Mouse (Mus musculus): ENCODE data around the gene Slc2a4. TPM values are rescaled to one million over a fixed set of nuclear protein-coding genes. Genes with fewer than 3 reads are reported as not detected.
A peak's percentile ranks its signal among the peaks of the same experiment; 100 is the strongest.
"Not testable (repeated sequence)": the region's sequence is repeated elsewhere in the genome, so short reads cannot be mapped to it uniquely, and the experiment has no call there.

The Slc2a4 gene
- polyA plus RNA-seq, 1 experiment from 2014 or later = 15.7 TPM

DNA sequence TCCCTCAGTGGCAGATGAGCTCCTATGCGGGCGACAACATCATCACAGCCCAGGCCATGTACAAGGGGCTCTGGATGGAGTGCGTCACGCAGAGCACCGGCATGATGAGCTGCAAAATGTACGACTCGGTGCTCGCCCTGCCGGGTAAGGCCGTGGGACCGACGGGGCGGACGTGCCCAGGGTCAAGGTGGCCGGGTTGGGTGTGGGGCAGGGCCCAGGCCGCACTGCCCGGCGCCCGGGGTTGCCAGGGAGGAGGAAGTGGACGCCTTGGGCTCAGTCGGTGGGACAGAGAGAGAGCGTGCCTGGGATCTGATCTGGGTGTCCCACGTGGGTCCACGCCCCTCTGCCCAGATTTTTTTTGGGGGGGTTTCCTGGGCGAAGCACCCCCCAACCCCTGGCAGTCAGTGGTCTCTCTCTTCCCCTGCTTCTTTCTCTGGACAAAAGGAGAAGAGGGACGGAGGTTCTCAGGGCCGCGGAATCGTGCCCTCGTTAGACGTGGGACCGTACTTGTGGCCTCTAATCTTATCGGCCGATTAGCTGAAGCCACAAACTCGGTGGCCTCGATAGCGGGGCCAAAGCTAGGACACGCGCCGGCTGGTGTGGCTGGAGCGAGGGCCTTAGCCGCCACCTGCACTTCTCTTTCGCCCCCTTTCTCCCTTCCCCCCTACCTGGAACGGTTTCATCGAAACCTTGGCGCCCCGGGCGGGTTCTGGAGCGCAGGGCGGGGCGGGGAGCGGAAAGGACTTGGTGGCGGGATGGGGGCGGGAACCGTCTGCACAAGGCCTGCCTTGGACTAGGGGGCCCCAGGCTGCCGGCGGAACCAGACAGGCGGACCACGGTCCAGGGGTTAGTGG, 18.2 kb upstream of the Slc2a4 start:
- Histone ChIP-seq H3K4me3 (peak overlapping the region; percentile 48), H3K36me3 (replicated peaks) (peaks cover 35% of the 10 kb centered on the region), H3K27ac (peak overlapping the region; percentile 74), H3K4me1 (peaks cover 21% of the 10 kb centered on the region), H3K9me3 (no peaks in the 10 kb centered on the region), H3K27me3 (ENCODE audit: poor library complexity, severe bottlenecking) (peaks cover 72% of the 10 kb centered on the region)
- WGBS = 2% methylated on average over 59 of the region's 59 CpGs
- peak; percentile 32 for DNase-seq (ENCODE audit: extremely low spot score, low spot score)

DNA sequence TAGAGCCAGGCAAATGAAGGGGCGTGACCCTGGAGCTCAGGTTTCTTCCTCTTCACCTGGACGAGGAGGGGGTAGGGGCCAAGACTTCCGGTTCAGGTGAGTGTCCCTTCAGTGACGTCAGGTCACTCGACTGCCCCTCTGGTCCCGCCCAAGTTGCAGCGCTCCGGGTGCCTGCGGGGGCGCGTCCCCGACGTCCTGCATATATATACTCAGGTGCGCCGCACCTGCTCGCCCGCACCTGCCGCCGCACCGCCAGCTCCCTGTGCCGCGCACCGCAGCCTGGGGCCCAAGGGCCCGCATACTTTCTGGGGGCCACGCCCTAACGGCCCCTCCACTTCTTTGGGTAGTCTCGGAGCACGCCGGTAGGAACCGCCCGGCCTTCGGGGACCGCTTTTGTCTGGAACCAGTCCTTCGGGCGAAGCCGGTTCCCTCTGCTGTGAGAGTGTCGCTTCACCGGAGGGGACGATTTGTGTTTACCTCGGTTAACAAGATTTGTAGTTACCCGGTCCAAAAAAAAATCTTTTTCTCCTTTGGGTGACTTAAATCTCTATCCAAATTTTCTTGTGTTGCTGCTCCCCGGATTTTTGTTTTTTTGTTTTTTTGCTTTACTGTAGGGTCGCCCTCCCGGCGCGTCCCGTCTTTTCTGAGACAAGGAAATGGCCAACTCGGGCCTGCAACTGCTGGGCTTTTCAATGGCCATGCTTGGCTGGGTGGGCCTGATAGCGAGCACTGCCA, 17.4 kb upstream of the Slc2a4 start:
- Histone ChIP-seq H3K9me3 (no peaks in the 10 kb centered on the region), H3K27me3 (ENCODE audit: poor library complexity, severe bottlenecking) (peaks cover 80% of the 10 kb centered on the region), H3K4me3 (peak overlapping the region; percentile 48), H3K36me3 (replicated peaks) (peaks cover 31% of the 10 kb centered on the region), H3K27ac (peak overlapping the region; percentile 74; the same call in 1 of the 2 replicates), H3K4me1 (peaks cover 21% of the 10 kb centered on the region)
- DNase-seq (ENCODE audit: extremely low spot score, low spot score) = no peak
- 2% methylated on average over 49 of the region's 49 CpGs for WGBS

DNA sequence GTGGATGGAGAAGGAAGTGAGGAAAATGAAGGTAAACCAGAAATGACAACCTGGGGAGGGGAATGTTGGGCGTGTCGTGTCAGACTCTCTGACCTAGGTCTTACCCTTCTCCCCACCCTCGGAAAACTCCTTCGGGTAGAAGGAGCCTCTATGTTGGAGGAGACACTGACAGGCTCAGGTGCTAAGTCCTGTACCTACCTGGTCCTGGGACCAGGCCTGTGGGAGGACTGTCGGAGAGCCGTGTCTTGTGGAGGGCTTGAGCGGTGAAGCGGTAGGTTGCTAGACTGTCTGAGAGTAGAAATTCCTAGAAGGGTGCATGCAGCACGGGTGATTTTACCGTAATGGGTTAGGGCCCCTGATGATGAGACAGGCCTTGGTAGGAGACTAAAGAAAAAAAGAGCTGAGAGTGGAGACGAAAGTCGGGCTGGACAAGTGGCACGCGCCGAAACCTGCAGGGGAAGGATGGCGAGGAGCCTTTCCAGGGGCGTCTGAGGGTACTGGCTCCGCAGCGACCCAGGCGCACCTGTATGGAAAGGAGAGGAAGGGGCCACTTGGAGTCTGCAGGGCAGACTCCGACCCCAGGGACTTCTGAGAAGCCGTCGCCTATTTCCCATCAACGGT, 16.8 kb upstream of the Slc2a4 start, which contains the start of gene Cldn7:
Gene Cldn7, plus strand, starts transcription at position 130 of the 621 bp plus-strand sequence.
- Histone ChIP-seq H3K27ac (no peak within 1 kb of the TSS), H3K4me1 (peaks cover 21% of the 10 kb centered on the region), H3K36me3 (replicated peaks) (peaks cover 24% of the 10 kb centered on the region), H3K4me3 (peak within 1 kb of the TSS; percentile 48), H3K27me3 (ENCODE audit: poor library complexity, severe bottlenecking) (peaks cover 80% of the 10 kb centered on the region), H3K9me3 (no peaks in the 10 kb centered on the region)
- WGBS = 8% methylated on average over 24 of the region's 24 CpGs
- no peak for DNase-seq (ENCODE audit: extremely low spot score, low spot score)

DNA sequence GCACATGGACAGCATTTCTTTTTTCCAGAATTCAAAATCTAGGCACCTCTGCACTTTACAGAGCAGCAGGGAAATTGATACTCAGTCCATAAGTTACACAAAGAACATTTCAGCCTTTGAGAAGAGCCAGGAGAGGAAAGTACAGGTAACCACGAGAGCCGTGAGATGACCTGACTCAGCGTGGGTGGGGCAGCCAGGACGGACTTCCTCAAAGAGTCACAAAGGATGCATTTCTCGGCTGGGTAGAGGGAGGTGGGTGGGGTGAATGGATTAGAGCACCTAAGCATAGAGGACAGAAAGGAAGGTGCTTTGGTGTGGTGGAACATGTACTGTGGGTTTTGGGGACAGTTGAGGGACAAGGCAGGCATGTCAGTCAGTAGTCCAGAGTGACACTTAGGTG, 13.9 kb upstream of the Slc2a4 start:
- Histone ChIP-seq H3K4me3 (no peak overlapping the region), H3K4me1 (peaks cover 19% of the 10 kb centered on the region), H3K27ac (no peak overlapping the region), H3K27me3 (ENCODE audit: poor library complexity, severe bottlenecking) (peaks cover 64% of the 10 kb centered on the region), H3K36me3 (replicated peaks) (no peaks in the 10 kb centered on the region), H3K9me3 (no peaks in the 10 kb centered on the region)
- DNase-seq (ENCODE audit: extremely low spot score, low spot score) = no peak
- WGBS = 56% methylated on average over 5 of the region's 5 CpGs

DNA sequence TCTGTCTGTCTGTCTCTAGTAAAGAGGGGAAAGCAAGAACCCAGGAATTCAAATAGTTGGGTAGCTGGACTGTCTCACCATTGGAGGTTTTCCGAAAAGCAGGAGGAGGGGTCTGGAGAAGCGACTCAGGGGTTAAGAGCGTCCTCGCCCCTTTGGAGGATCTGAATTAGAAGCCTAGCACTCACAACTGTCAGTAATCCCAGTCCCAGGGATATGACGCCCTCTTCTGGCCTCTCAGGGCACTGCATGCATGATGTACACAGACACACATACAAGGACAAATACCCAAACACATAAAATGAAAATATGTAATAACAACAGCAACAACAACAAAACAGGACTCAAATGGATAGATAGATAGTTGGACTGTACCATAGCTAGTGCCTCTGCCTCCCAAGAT, 12.6 kb upstream of the Slc2a4 start:
- Histone ChIP-seq H3K9me3 (no peaks in the 10 kb centered on the region), H3K27me3 (ENCODE audit: poor library complexity, severe bottlenecking) (peaks cover 52% of the 10 kb centered on the region), H3K4me3 (no peak overlapping the region; the same call in 1 of the 2 replicates), H3K4me1 (peaks cover 8% of the 10 kb centered on the region), H3K36me3 (replicated peaks) (no peaks in the 10 kb centered on the region), H3K27ac (no peak overlapping the region)
- WGBS = 26% methylated on average over 5 of the region's 5 CpGs
- no peak for DNase-seq (ENCODE audit: extremely low spot score, low spot score)

DNA sequence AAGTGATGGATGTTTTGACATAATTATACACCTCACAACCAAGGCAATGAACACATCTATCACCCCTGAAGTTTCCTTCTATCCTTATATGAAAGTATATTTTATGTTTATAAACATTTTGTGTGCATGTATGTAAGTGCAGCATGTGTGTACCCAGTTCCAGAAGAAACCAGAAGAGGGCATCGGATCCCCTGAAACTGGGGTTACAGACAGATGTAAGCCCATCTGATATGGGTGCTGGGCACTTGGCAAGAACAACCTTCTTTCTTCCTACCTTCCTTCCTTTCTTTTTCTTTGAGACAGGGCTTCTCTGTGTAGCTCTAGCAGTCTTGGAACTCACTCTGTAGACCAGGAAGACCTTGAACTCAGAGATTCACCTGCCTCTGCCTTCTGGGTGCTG, 8.2 kb upstream of the Slc2a4 start:
- 63% methylated on average over 1 of the region's 1 CpGs for WGBS
- H3K27me3 ChIP-seq (ENCODE audit: poor library complexity, severe bottlenecking) = 0 out of 2 replicates have a peak, but pooled peaks cover 13% of the 10 kb centered on the region
- no peak overlapping the region for H3K27ac ChIP-seq
- H3K9me3 ChIP-seq = no peaks in the 10 kb centered on the region
- no peaks in the 10 kb centered on the region for H3K36me3 ChIP-seq (replicated peaks)
- DNase-seq (ENCODE audit: extremely low spot score, low spot score) = no peak
- no peak overlapping the region for H3K4me3 ChIP-seq
- no peaks in the 10 kb centered on the region for H3K4me1 ChIP-seq

DNA sequence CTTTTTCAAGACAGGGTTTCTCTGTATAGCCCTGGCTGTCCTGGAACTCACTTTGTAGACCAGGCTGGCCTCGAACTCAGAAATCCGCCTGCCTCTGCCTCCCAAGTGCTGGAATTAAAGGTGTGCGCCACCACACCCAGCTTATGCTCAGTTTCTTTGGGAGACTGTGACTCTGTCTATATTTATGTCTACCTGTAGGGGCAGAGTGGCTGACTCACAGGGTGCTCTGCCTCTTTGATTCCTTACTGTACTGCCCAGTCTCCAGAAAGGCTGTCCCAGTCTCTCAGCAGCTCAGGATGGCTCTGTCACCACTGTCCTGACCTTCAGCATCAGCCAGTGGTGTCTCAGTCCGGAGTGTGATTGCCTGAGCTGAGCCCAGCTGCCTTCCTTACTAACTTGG, 7.6 kb upstream of the Slc2a4 start:
- WGBS = 74% methylated on average over 4 of the region's 4 CpGs
- H3K4me3 ChIP-seq; H3K4me1 ChIP-seq; H3K27ac ChIP-seq; DNase-seq (ENCODE audit: extremely low spot score, low spot score); H3K27me3 ChIP-seq (ENCODE audit: poor library complexity, severe bottlenecking); H3K36me3 ChIP-seq (replicated peaks); H3K9me3 ChIP-seq: not testable (repeated sequence)

DNA sequence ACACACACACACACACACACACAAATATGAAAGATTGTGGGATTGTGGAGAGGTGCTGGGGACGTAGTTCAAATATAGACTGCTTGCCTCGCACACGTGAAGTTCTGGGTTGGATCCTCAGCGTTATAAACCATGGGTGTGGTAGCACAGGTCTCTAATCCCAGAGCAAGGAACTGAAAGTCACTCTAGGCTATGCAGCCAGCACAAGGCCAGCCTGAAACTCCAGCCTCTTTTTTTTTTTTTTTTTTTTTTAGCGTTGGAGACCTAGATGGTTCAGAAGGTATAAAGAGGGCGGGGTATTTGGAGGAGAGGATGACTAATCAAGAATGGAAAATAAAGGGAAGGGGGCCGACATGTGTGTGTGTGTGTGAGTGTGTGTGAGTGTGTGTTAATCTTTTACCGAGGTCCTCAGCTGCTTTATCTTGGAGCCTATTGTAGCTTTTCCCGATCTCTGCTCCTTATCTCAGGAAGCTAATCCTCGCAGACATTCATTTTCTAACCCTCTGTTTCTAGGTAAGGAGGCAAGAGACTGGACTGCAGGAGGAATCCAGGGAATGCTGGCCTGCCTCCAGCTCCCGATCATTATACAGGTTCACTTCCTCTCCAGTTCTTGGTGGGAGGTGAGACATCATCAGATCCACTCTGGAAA, 5.4 kb upstream of the Slc2a4 start:
- H3K4me3 ChIP-seq = no peak overlapping the region
- no peaks in the 10 kb centered on the region for H3K9me3 ChIP-seq
- H3K36me3 ChIP-seq (replicated peaks) = no peaks in the 10 kb centered on the region
- 78% methylated on average over 11 of the region's 11 CpGs for WGBS
- H3K4me1 ChIP-seq = peaks cover 10% of the 10 kb centered on the region
- H3K27ac ChIP-seq = no peak overlapping the region
- H3K27me3 ChIP-seq (ENCODE audit: poor library complexity, severe bottlenecking) = 0 out of 2 replicates have a peak, but pooled peaks cover 5% of the 10 kb centered on the region
- no peak for DNase-seq (ENCODE audit: extremely low spot score, low spot score)

DNA sequence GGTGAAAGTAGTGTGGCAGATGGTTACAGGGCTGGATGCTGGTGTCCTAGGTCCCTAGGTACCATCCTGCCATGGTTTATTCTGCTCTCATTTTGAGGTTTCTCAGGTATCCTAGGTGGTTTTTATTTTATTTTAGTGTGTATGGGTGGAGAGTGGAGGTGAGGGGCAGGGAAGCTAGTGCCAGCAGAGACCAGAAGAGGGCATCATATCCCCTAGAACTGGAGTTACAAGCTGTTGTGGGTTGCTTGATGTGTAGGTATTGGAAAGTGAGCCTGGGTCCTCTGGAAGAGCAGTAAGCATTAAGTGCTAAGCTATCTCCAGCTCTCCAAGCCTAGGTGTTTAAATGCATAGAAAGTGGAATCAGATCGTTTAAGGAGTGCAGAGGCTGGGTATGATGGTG, 4.3 kb upstream of the Slc2a4 start:
- DNase-seq (ENCODE audit: extremely low spot score, low spot score) = no peak
- Histone ChIP-seq H3K27ac (no peak overlapping the region), H3K36me3 (replicated peaks) (no peaks in the 10 kb centered on the region), H3K4me1 (peaks cover 21% of the 10 kb centered on the region), H3K27me3 (ENCODE audit: poor library complexity, severe bottlenecking) (0 out of 2 replicates have a peak, but pooled peaks cover 5% of the 10 kb centered on the region), H3K4me3 (no peak overlapping the region), H3K9me3 (no peaks in the 10 kb centered on the region)
- 42% methylated on average over 1 of the region's 1 CpGs for WGBS

DNA sequence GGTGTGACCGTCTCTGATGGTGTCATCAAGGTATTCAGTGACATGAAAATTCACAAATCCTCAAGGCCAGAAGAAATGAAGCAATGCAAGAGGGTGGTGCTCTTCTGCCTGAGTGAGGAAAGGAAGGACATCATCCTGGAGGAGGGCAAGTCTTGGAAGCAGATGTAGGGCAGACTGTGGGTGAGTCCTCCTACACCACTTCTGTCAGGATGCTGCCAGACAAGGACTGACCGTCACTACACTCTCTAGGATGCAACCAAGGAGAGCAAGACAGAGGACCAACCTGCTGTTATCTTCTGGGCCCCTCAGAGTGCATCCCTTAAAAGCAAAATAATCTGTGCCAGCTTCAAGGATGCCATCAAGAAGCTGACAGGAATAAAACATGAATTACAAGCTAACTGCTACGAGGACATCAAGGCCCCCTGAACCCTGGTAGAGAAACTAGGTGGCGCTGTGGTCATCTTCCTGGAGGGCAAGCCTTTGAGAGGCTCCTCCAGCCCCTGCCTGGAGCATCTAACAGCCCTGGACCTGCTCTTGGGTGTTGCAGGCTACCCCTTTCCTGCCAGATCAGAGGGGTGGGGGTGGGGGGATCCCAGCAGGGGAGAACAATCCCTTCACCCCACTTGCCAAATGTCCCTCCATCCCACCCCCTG, 2.9 kb upstream of the Slc2a4 start:
- peaks cover 35% of the 10 kb centered on the region for H3K4me1 ChIP-seq
- WGBS = 52% methylated on average over 4 of the region's 4 CpGs
- no peak for DNase-seq (ENCODE audit: extremely low spot score, low spot score)

DNA sequence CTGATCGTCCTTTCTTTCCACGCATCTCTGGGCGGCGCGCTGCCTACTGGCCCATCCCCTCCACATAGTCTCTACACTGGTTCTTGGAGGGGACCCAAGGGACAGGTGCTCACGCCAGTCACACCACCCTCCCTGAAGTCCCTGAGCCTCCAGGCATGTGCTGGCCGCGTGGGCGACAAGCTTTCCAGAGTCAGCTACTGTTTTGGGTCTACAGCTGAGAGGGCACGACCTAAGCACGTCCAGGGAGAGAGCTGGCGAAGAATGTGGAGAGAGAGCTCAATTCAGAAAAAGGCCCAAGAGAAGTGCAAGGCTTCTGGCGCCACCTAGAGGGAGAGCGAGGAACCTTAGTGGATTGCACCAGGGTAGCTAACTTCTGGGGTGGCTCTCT, 769 bp upstream of the Slc2a4 start:
- H3K27me3 ChIP-seq (ENCODE audit: poor library complexity, severe bottlenecking) = 0 out of 2 replicates have a peak, but pooled peaks cover 8% of the 10 kb centered on the region
- no peaks in the 10 kb centered on the region for H3K9me3 ChIP-seq
- peaks cover 27% of the 10 kb centered on the region for H3K36me3 ChIP-seq (replicated peaks)
- 0% methylated on average over 14 of the region's 14 CpGs for WGBS
- peak; percentile 88 for DNase-seq (ENCODE audit: extremely low spot score, low spot score)
- H3K4me3 ChIP-seq = peak overlapping the region; percentile 60
- peak overlapping the region; percentile 96 for H3K27ac ChIP-seq
- peaks cover 40% of the 10 kb centered on the region for H3K4me1 ChIP-seq

More for the DNA sequence above, 2.9 kb upstream of the Slc2a4 start:
- H3K9me3 ChIP-seq = no peaks in the 10 kb centered on the region
- H3K36me3 ChIP-seq (replicated peaks) = peaks cover 5% of the 10 kb centered on the region; the same call in 1 of the 2 replicates
- H3K27me3 ChIP-seq (ENCODE audit: poor library complexity, severe bottlenecking) = 0 out of 2 replicates have a peak, but pooled peaks cover 5% of the 10 kb centered on the region
- no peak overlapping the region for H3K27ac ChIP-seq
- H3K4me3 ChIP-seq = peak overlapping the region; percentile 6; the same call in 1 of the 2 replicates

Data from forebrain, embryonic 10.5 days (tissue).